Mouse (Mus musculus) heart, embryonic 14.5 days (tissue): ENCODE measurements at regions not wholly inside any gene's neighbourhood (a gene's known extent, or its start where the extent isn't known, plus 50 kb on each side); places are given as distances from the start of the nearest gene placed in this dataset.
A peak's percentile ranks its signal among the peaks of the same experiment; 100 is the strongest.

Experiments
- ATAC-seq: fragments of 200-750 bp; cut with Nextera tagmentation; 2 replicates; pipeline ENCODE4 v1.8.0; 2017; ENCODE audit warnings: low read depth, moderate TSS enrichment; ENCODE audit not compliant: insufficient number of reproducible peaks, insufficient read depth, low FRiP score
- H3K27ac ChIP-seq, 2 experiments: fragments of 200-500 bp in 1 of 2; fragments of 300-500 bp in 1 of 2; sonication (generic) in 1 of 2; replicated peaks in 1 of 2; 2 replicates each; pipeline ENCODE4 v1.5.1; 2012 to 2014; ENCODE audit warnings: low read depth in 2 of 2, low read length in 2 of 2, control low read depth in 1 of 2, mild to moderate bottlenecking in 1 of 2, mixed read lengths in 1 of 2; ENCODE audit not compliant: control insufficient read depth in 1 of 2, insufficient read depth in 1 of 2
- H3K27me3 ChIP-seq: fragments of 300-500 bp; sonication (generic); 2 replicates; pipeline ENCODE4 v1.6.1; 2014; ENCODE audit warnings: mild to moderate bottlenecking, low read length, control low read depth; ENCODE audit not compliant: control insufficient read depth, insufficient read depth
- H3K36me3 ChIP-seq: fragments of 300-500 bp; sonication (generic); 2 replicates; pipeline ENCODE4 v1.6.1; 2014; ENCODE audit warnings: mild to moderate bottlenecking, control low read depth, low read length, mixed read lengths; ENCODE audit not compliant: control insufficient read depth, insufficient read depth
- H3K4me1 ChIP-seq, 2 experiments: fragments of 200-500 bp in 1 of 2; fragments of 300-500 bp in 1 of 2; sonication (generic) in 1 of 2; 2 replicates each; pipeline ENCODE4 v1.6.1; 2012 to 2014; ENCODE audit warnings: low read length in 2 of 2, control low read depth in 1 of 2, mixed read lengths in 1 of 2; ENCODE audit not compliant: control insufficient read depth in 2 of 2, insufficient read depth in 2 of 2
- H3K4me2 ChIP-seq: fragments of 300-500 bp; sonication (generic); 2 replicates; pipeline ENCODE4 v1.6.1; 2014; ENCODE audit warnings: mild to moderate bottlenecking, low read length
- H3K4me3 ChIP-seq, 2 experiments: fragments of 200-500 bp in 1 of 2; fragments of 300-500 bp in 1 of 2; sonication (generic) in 1 of 2; 2 replicates each; pipeline ENCODE4 v1.5.1; 2012 to 2014; ENCODE audit warnings: low read length in 2 of 2, mild to moderate bottlenecking in 2 of 2, control low read depth in 1 of 2, low read depth in 1 of 2, moderate library complexity in 1 of 2; ENCODE audit not compliant: control insufficient read depth in 1 of 2, insufficient read depth in 1 of 2
- H3K9ac ChIP-seq: fragments of 300-500 bp; sonication (generic); 2 replicates; pipeline ENCODE4 v1.6.1; 2014; ENCODE audit warnings: mild to moderate bottlenecking, low read length
- H3K9me3 ChIP-seq: fragments of 300-500 bp; sonication (generic); 2 replicates; pipeline ENCODE4 v1.6.1; 2016; ENCODE audit warnings: low read length, control low read depth; ENCODE audit not compliant: control insufficient read depth
- WGBS: fragments of 180-500 bp; shearing (Covaris S2); extraction: QIAGEN DNeasy Blood & Tissue Kit; methylation state at CpG from one replicate; pipeline ENCODE4 v1.1.7; 2014; 5-methylcytosine and 5-hydroxymethylcytosine counted together

- Histone ChIP-seq H3K9me3 (no peaks in the 10 kb centered on the region), H3K27me3 (no peaks in the 10 kb centered on the region), H3K9ac (no peak overlapping the region), H3K27ac (no peak overlapping the region), H3K36me3 (no peaks in the 10 kb centered on the region), H3K4me3 (no peak overlapping the region), H3K4me2 (no peak overlapping the region), H3K4me1 (no peaks in the 10 kb centered on the region)
- ATAC-seq = no peak
Observed at GRCm38 (mm10) chr14:61918113-61918512, 310.9 kb downstream of the Kcnrg start.

GRCm38 (mm10) chr14:61931811-61932210 lies 324.6 kb downstream of the Kcnrg start:
- 71% methylated on average over 8 of the region's 8 CpGs for WGBS
- Histone ChIP-seq H3K9me3 (no peaks in the 10 kb centered on the region), H3K27me3 (no peaks in the 10 kb centered on the region), H3K4me1 (no peaks in the 10 kb centered on the region), H3K27ac (no peak overlapping the region), H3K36me3 (no peaks in the 10 kb centered on the region), H3K4me3 (no peak overlapping the region), H3K4me2 (no peak overlapping the region), H3K9ac (no peak overlapping the region)
- ATAC-seq = no peak

- H3K36me3 ChIP-seq = no peaks in the 10 kb centered on the region
- no peak overlapping the region for H3K9ac ChIP-seq
- no peak overlapping the region for H3K4me2 ChIP-seq
- H3K9me3 ChIP-seq = no peaks in the 10 kb centered on the region
- no peaks in the 10 kb centered on the region for H3K27me3 ChIP-seq
- WGBS = 64% methylated on average over 7 of the region's 7 CpGs
- ATAC-seq = no peak
- H3K4me1 ChIP-seq = no peaks in the 10 kb centered on the region
- H3K27ac ChIP-seq = no peak overlapping the region
- H3K4me3 ChIP-seq = no peak overlapping the region
Observed at GRCm38 (mm10) chr14:61941682-61942081, 334.4 kb downstream of the Kcnrg start.

GRCm38 (mm10) chr14:61945659-61946058 lies 338.4 kb downstream of the Kcnrg start:
- peaks cover 0 to 2% of the 10 kb centered on the region in 2 experiments; a peak in 1 of 4 replicates for H3K4me1 ChIP-seq
- no peak overlapping the region for H3K4me2 ChIP-seq
- no peak overlapping the region for H3K9ac ChIP-seq
- ATAC-seq = no peak
- no peaks in the 10 kb centered on the region for H3K36me3 ChIP-seq
- no peak overlapping the region for H3K4me3 ChIP-seq
- whole genome bisulfite sequencing = 66% methylated on average over 5 of the region's 5 CpGs
- H3K27ac ChIP-seq = no peak overlapping the region
- no peaks in the 10 kb centered on the region for H3K27me3 ChIP-seq
- no peaks in the 10 kb centered on the region for H3K9me3 ChIP-seq

- H3K27me3 ChIP-seq = no peaks in the 10 kb centered on the region
- H3K27ac ChIP-seq = no peak overlapping the region
- ATAC-seq = no peak
- H3K9ac ChIP-seq = no peak overlapping the region
- no peak overlapping the region for H3K4me3 ChIP-seq
- H3K4me1 ChIP-seq = peaks cover 0 to 2% of the 10 kb centered on the region in 2 experiments; a peak in 1 of 4 replicates
- H3K9me3 ChIP-seq = no peaks in the 10 kb centered on the region
- no peak overlapping the region for H3K4me2 ChIP-seq
- no peaks in the 10 kb centered on the region for H3K36me3 ChIP-seq
- WGBS = 57% methylated on average over 6 of the region's 6 CpGs
Observed at GRCm38 (mm10) chr14:61949446-61949845, 342.2 kb downstream of the Kcnrg start.

GRCm38 (mm10) chr14:61950004-61950403 lies 342.4 kb upstream of the Rnaseh2b start:
- H3K9ac ChIP-seq = no peak overlapping the region
- no peaks in the 10 kb centered on the region for H3K9me3 ChIP-seq
- no peaks in the 10 kb centered on the region for H3K36me3 ChIP-seq
- WGBS = 53% methylated on average over 3 of the region's 3 CpGs
- peaks cover 0 to 2% of the 10 kb centered on the region in 2 experiments; a peak in 1 of 4 replicates for H3K4me1 ChIP-seq
- H3K4me2 ChIP-seq = no peak overlapping the region
- no peaks in the 10 kb centered on the region for H3K27me3 ChIP-seq
- ATAC-seq = no peak
- H3K4me3 ChIP-seq = no peak overlapping the region
- H3K27ac ChIP-seq = peak overlapping the region; percentile 16 to 39; a peak in 1 of 4 replicates

- Histone ChIP-seq H3K4me2 (no peak overlapping the region), H3K9me3 (no peaks in the 10 kb centered on the region), H3K27ac (no peak overlapping the region), H3K4me3 (no peak overlapping the region), H3K9ac (no peak overlapping the region), H3K4me1 (peaks cover 0 to 2% of the 10 kb centered on the region in 2 experiments; a peak in 1 of 4 replicates), H3K27me3 (no peaks in the 10 kb centered on the region), H3K36me3 (no peaks in the 10 kb centered on the region)
- ATAC-seq = no peak
- WGBS = 73% methylated on average over 4 of the region's 4 CpGs
Observed at GRCm38 (mm10) chr14:61953029-61953428, 339.4 kb upstream of the Rnaseh2b start.

GRCm38 (mm10) chr14:61955416-61955815 lies 337.0 kb upstream of the Rnaseh2b start:
- no peaks in the 10 kb centered on the region for H3K4me1 ChIP-seq
- H3K9me3 ChIP-seq = no peaks in the 10 kb centered on the region
- no peak overlapping the region for H3K4me2 ChIP-seq
- no peak overlapping the region for H3K4me3 ChIP-seq
- no peak overlapping the region for H3K27ac ChIP-seq
- no peaks in the 10 kb centered on the region for H3K27me3 ChIP-seq
- H3K9ac ChIP-seq = no peak overlapping the region
- ATAC-seq = no peak
- H3K36me3 ChIP-seq = no peaks in the 10 kb centered on the region
